Mouse (Mus musculus): ENCODE results near the gene Plcz1. TPM values are rescaled to one million over a fixed set of nuclear protein-coding genes. Genes with fewer than 3 reads are reported as not detected.

Gene Plcz1
- polyA plus RNA-seq (2016; fragmentation: Nextera tagmentation; extraction: Ambion mirVana) = not detected in 2 replicates

DNA sequence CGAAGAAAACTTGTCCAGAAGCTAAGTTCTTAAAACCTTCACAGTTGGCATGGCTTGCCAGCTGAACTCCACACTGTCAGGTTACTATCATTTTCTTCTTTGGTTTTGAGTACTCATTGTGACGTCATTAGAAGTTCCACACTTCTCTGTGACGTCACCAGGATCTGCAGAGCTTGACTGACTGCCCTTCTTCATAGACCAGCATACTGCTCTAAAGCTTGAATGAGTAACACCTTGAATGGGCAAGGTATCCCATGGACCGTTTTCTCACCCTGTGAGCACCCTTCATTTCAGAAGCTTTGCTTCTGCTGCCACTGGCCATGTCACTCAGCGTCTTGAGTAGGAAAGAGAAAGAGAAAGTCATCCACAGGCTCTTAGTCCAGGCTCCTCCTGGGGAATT, at the start of gene Plcz1:
Gene Plcz1 (minus strand): TSS at position 101 of the 400 bp plus-strand sequence.
- 71% methylated on average over 5 of the region's 5 CpGs for WGBS (ENCODE audit: insufficient replicate concordance)
- H3K4me2 ChIP-seq = no peak within 1 kb of the TSS
- no peak within 1 kb of the TSS for H3K4me3 ChIP-seq
- H3K9ac ChIP-seq = no peak within 1 kb of the TSS
- no peaks in the 10 kb centered on the region for H3K27me3 ChIP-seq (replicated peaks)
- H3K27ac ChIP-seq = no peak within 1 kb of the TSS
- H3K9me3 ChIP-seq (replicated peaks) = 0 out of 2 replicates have a peak, but pooled peaks cover 4% of the 10 kb centered on the region
- no peaks in the 10 kb centered on the region for H3K36me3 ChIP-seq
- no peak for ATAC-seq
- no peaks in the 10 kb centered on the region for H3K4me1 ChIP-seq

DNA sequence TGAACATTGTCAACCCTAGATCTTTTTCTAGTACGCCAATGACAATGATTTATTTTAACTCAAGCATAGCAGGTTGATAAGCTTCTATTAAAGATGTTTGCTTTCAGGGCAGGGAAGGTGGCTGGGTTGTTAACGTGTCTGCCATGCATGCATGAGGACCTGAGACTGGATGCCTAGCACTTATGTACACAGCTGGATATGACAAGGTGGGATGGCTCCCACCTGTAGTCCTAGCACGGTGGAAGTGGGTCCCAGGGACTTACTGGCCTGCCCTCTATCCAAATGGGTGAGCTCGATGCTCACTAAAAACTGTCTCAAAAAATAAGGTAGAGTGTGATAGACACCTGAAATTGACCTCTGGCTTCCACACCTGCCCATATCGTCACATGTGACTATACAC, 48.6 kb upstream of the Plcz1 start:
- no peak overlapping the region for H3K27ac ChIP-seq
- WGBS (ENCODE audit: insufficient replicate concordance) = 67% methylated on average over 5 of the region's 5 CpGs
- H3K36me3 ChIP-seq = no peaks in the 10 kb centered on the region
- ATAC-seq = no peak
- H3K9me3 ChIP-seq (replicated peaks) = no peaks in the 10 kb centered on the region
- H3K27me3 ChIP-seq (replicated peaks) = no peaks in the 10 kb centered on the region
- H3K4me1 ChIP-seq = no peaks in the 10 kb centered on the region
- no peak overlapping the region for H3K4me2 ChIP-seq
- H3K9ac ChIP-seq = no peak overlapping the region
- no peak overlapping the region for H3K4me3 ChIP-seq

DNA sequence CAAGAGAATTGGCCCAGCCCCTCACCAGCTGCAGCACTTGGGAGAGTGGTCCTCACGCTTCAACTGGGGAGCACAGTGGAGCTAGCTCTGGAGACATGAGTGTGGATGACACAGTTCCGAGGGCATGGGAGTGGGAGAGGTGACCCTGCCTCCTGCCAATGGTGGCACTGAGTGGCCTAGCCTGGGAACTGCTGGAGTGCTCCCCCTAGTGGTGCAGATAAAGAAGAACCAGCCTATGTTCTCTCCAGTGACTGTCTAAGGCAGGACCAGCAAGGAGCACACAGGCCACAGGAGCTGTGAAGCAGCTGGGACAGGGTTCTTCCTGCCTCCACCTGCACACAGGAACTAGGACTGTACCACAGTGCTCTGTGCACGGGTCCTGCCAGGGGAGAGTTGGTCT, 40.5 kb upstream of the Plcz1 start:
- Histone ChIP-seq H3K4me1 (no peaks in the 10 kb centered on the region), H3K27me3 (replicated peaks) (no peaks in the 10 kb centered on the region), H3K27ac (no peak overlapping the region), H3K4me2 (no peak overlapping the region), H3K9me3 (replicated peaks) (peaks cover 12% of the 10 kb centered on the region; the same call in 1 of the 2 replicates), H3K9ac (no peak overlapping the region), H3K36me3 (no peaks in the 10 kb centered on the region), H3K4me3 (no peak overlapping the region)
- WGBS (ENCODE audit: insufficient replicate concordance) = 63% methylated on average over 3 of the region's 3 CpGs
- peak; percentile 30; the same call in 1 of the 2 replicates for ATAC-seq

DNA sequence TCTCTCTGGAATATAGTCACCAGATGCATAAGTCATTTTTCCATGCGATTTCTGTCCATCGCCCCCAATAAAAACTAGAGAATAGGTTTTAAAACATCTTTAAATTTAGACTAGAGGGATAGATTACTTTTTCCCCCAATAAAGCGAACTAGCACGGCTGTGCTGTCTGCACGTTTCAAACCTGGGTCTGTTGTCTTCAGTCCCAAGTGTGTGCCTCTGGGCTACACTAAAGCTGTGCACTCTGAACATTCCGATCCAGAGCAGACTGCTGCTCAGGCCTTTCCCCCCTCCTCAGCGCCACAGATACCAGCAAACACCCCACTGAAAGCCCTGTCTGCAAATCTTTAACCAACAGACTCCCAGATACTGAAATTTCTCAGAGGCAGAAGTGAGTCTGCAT, 39.7 kb upstream of the Plcz1 start:
- Histone ChIP-seq H3K36me3 (no peaks in the 10 kb centered on the region), H3K27me3 (replicated peaks) (no peaks in the 10 kb centered on the region), H3K9me3 (replicated peaks) (peaks cover 12% of the 10 kb centered on the region; the same call in 1 of the 2 replicates), H3K4me3 (no peak overlapping the region), H3K27ac (no peak overlapping the region), H3K4me1 (no peaks in the 10 kb centered on the region), H3K4me2 (no peak overlapping the region), H3K9ac (no peak overlapping the region)
- no peak for ATAC-seq
- 65% methylated on average over 7 of the region's 7 CpGs for WGBS (ENCODE audit: insufficient replicate concordance)

DNA sequence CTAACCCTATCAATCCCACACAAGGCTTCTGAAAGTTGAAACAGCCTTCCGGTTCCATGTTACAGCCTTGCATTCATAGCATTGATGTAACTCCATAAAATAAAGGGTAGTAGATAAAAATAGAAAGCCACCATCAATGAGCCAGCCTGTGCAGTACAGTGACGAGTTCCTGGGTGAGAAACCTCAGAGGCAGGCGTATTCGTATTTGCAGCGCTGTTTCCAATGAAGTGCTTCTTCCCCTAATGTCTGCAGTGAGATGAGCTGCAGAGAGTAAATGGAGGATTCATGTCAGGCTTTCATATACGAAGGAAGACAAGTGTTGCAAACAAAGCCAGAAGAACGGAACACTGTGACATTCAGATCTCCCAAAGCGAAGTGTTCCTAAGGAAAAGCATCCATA, 27.9 kb upstream of the Plcz1 start:
- H3K36me3 ChIP-seq = no peaks in the 10 kb centered on the region
- WGBS (ENCODE audit: insufficient replicate concordance) = 74% methylated on average over 8 of the region's 8 CpGs
- H3K27ac ChIP-seq = no peak overlapping the region
- H3K9me3 ChIP-seq (replicated peaks) = peaks cover 9% of the 10 kb centered on the region; the same call in 1 of the 2 replicates
- no peak overlapping the region for H3K4me2 ChIP-seq
- no peak for ATAC-seq
- no peak overlapping the region for H3K9ac ChIP-seq
- no peak overlapping the region for H3K4me3 ChIP-seq
- H3K27me3 ChIP-seq (replicated peaks) = no peaks in the 10 kb centered on the region
- no peaks in the 10 kb centered on the region for H3K4me1 ChIP-seq

DNA sequence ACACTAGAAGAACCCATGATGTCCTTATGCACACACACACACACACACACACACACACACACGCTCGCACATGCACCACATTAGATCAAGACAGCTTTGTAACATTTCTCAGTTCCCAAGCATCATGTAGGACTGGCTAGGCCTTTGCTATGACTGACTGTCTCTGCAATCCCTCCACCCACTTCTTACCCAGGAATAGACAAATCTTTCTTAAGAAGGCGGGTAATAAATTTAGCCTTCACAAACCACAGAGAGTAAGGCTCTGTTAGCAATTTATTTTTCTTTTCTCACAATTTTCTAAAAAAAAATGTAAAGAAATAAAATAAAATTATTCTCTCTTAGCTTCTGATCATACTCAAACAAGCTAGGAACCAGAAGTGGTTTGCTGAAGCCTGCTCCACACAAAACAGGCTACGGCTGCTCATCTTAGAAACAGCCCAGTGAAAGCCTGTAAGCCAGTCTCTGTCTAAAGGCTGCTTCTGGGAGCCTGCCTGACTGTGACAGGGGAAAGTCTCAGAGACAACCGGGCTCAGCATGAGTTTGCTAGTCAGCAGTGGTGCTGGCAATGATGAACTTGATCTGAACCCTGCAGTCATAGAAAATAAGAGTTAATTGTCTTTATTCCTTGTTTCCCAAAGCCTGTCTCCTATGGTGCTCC, 13.1 kb upstream of the Plcz1 start:
- H3K36me3 ChIP-seq = no peaks in the 10 kb centered on the region
- 64% methylated on average over 5 of the region's 5 CpGs for WGBS (ENCODE audit: insufficient replicate concordance)
- no peaks in the 10 kb centered on the region for H3K4me1 ChIP-seq
- no peak overlapping the region for H3K27ac ChIP-seq
- H3K9me3 ChIP-seq (replicated peaks) = no peaks in the 10 kb centered on the region
- ATAC-seq = no peak
- H3K27me3 ChIP-seq (replicated peaks) = no peaks in the 10 kb centered on the region
- H3K4me2 ChIP-seq = no peak overlapping the region
- H3K9ac ChIP-seq = no peak overlapping the region
- H3K4me3 ChIP-seq = no peak overlapping the region

DNA sequence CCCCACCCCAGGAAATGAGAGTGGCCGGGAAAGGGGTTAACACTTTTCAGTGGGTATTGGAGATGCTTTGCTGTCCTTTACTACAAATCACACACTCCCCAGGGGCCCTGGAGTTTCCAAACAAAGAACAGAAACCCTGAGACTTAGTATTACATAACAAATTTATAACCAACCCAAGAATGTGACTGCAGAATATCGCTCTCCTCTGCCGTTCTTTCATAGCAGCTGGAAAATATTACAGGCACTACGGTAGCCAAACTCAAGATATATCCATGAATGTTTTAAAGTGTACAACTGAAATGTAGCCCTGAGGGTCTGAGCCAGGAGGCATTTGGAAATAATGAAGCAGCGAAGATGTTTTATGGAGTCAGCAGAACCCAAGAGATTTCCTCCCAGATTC, 10.2 kb upstream of the Plcz1 start:
- H3K9me3 ChIP-seq (replicated peaks) = no peaks in the 10 kb centered on the region
- no peak overlapping the region for H3K27ac ChIP-seq
- no peak overlapping the region for H3K4me2 ChIP-seq
- no peaks in the 10 kb centered on the region for H3K36me3 ChIP-seq
- H3K27me3 ChIP-seq (replicated peaks) = no peaks in the 10 kb centered on the region
- ATAC-seq = no peak
- no peaks in the 10 kb centered on the region for H3K4me1 ChIP-seq
- WGBS (ENCODE audit: insufficient replicate concordance) = 75% methylated on average over 5 of the region's 5 CpGs
- no peak overlapping the region for H3K4me3 ChIP-seq
- no peak overlapping the region for H3K9ac ChIP-seq

DNA sequence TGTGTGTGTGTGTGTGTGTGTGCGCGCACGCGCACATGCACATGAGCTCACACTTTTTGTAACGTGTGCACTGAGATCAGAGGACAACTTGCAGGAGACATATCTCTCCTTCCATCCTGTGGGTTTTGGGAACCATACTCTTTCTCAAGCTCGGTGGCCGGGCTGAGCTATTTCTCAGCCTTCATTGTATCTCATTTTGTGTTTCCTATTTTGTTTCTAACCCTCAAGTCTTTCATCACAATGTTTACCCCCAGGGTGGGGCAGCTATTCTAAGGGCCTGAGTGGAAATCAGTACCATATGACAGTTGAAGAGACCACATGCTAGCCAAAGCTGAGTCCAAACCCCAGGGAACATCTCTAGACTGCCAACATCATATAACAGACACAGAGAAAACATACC, 305 bp downstream of the Plcz1 start, which contains the start of gene Capza3:
Gene Capza3 (plus strand): TSS at position 301 of the 400 bp plus-strand sequence.
- Histone ChIP-seq H3K27me3 (replicated peaks) (no peaks in the 10 kb centered on the region), H3K4me3 (no peak within 1 kb of the TSS), H3K9me3 (replicated peaks) (0 out of 2 replicates have a peak, but pooled peaks cover 4% of the 10 kb centered on the region), H3K9ac (no peak within 1 kb of the TSS), H3K4me1 (no peaks in the 10 kb centered on the region), H3K4me2 (no peak within 1 kb of the TSS), H3K27ac (no peak within 1 kb of the TSS), H3K36me3 (no peaks in the 10 kb centered on the region)
- WGBS (ENCODE audit: insufficient replicate concordance) = 82% methylated on average over 7 of the region's 7 CpGs
- no peak for ATAC-seq

DNA sequence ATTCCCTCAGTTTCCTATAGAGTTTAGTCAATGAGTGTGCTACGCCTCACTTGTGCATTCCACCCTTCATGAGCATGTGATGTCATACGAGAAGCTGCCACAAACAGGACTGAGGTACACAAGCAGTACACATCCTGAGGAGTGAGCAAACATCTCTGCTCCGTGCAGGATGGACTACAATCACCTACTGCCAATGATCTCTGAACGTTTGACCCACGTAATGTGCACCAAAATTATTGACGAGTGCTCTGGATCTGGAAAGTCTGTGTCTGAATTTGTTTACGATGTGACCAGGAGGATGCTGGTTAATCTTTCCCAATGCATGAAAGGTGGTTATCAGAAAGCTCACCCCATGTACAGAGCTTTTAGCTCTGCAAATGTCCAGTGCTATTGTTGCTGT, 16.9 kb downstream of the Plcz1 start:
- Histone ChIP-seq H3K9ac (no peak overlapping the region), H3K4me1 (no peaks in the 10 kb centered on the region), H3K27me3 (replicated peaks) (no peaks in the 10 kb centered on the region), H3K4me3 (no peak overlapping the region), H3K4me2 (no peak overlapping the region), H3K9me3 (replicated peaks) (0 out of 2 replicates have a peak, but pooled peaks cover 3% of the 10 kb centered on the region), H3K27ac (no peak overlapping the region), H3K36me3 (no peaks in the 10 kb centered on the region)
- 68% methylated on average over 7 of the region's 7 CpGs for WGBS (ENCODE audit: insufficient replicate concordance)
- ATAC-seq = no peak

DNA sequence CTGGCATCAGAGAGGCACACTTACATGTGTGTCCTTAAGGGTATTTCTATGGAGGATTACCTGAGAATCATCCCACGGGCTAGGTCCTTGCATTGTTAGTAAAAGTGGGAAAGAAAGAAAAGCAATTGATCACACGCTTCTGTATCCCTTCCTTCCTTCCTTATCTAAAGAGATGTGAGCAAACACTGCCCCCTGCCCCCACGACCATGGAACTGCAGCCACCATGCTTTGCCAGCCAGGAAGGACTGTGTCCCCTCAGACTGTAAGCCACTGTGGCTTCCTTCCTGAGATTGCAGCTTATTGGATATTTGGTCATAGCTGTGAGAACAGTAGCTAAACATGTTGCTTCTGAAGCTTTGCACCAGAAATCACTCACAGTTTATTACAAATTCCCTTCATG, 36.1 kb downstream of the Plcz1 start:
- Histone ChIP-seq H3K4me1 (no peaks in the 10 kb centered on the region), H3K4me2 (no peak overlapping the region), H3K27ac (no peak overlapping the region), H3K9me3 (replicated peaks) (no peaks in the 10 kb centered on the region; the same call in 1 of the 2 replicates), H3K27me3 (replicated peaks) (no peaks in the 10 kb centered on the region), H3K9ac (no peak overlapping the region), H3K4me3 (no peak overlapping the region), H3K36me3 (no peaks in the 10 kb centered on the region)
- no peak for ATAC-seq
- 63% methylated on average over 3 of the region's 3 CpGs for WGBS (ENCODE audit: insufficient replicate concordance)

DNA sequence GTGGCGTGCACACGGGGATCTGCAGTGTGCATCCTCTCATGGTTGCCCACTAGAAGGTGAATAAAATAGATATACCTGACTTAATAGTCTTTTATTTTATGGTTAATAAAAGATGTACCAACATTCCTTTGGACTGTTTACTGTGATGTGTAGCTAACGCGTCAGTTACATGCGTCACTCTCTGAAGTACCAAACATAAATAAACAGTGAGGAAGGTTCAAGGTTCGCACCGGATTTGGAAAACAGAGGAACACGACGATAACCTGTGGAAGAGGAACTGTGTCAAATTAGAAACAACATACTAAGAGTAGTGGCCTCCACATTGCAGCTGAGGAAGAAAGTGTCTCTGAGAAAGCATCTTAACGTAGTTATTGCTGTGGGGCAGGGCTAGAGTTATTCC, 51.7 kb downstream of the Plcz1 start:
- H3K4me2 ChIP-seq = no peak overlapping the region
- no peak for ATAC-seq
- 76% methylated on average over 10 of the region's 10 CpGs for WGBS (ENCODE audit: insufficient replicate concordance)

DNA sequence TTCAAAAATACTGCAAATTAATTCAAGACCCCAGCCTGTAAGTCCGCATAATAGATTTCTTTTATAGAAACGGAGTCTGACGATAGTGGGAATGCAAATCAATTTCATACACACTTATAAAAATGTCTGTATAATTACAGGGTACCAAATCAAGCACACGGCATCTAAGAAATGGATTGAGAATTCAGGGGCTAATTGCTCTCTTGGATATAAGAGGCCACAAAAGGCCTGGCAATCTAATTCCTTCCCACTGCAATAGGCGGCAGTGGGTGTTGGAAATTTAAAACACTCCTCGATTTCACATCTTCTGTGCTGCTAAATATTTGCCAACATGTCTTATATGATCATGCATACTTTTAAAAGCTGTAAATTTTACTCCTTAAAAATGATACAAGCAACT, 52.2 kb downstream of the Plcz1 start:
- H3K4me1 ChIP-seq = no peaks in the 10 kb centered on the region

More for the DNA sequence above, 51.7 kb downstream of the Plcz1 start:
- no peak overlapping the region for H3K9ac ChIP-seq
- no peak overlapping the region for H3K4me3 ChIP-seq
- H3K9me3 ChIP-seq (replicated peaks) = no peaks in the 10 kb centered on the region
- no peaks in the 10 kb centered on the region for H3K36me3 ChIP-seq
- no peaks in the 10 kb centered on the region for H3K4me1 ChIP-seq
- no peak overlapping the region for H3K27ac ChIP-seq
- no peaks in the 10 kb centered on the region for H3K27me3 ChIP-seq (replicated peaks)

DNA sequence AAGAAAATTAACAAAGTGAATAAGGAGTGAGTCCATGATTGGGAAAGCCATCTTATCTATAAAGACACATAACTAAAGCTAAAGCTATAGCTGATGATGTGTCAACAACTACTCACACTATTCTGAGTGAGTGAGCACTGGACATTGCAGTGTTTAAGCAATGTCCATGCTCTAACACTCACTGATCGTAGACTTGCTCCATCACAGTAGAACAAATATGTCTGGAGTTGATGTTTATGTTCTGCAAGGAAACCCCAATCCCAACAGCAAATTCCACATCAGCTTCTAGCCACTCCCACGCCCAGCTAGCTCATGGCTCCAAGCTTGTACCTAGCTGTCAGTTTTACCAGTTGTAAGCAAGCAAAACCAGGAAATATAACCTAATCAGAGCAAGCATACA, 54.7 kb downstream of the Plcz1 start:
- Histone ChIP-seq H3K9me3 (replicated peaks) (no peaks in the 10 kb centered on the region), H3K4me2 (no peak overlapping the region), H3K36me3 (no peaks in the 10 kb centered on the region), H3K4me1 (no peaks in the 10 kb centered on the region), H3K4me3 (no peak overlapping the region), H3K27ac (no peak overlapping the region), H3K9ac (no peak overlapping the region), H3K27me3 (replicated peaks) (no peaks in the 10 kb centered on the region)
- 70% methylated on average over 2 of the region's 2 CpGs for WGBS (ENCODE audit: insufficient replicate concordance)
- no peak for ATAC-seq

More for the DNA sequence above, 52.2 kb downstream of the Plcz1 start:
- no peaks in the 10 kb centered on the region for H3K36me3 ChIP-seq
- H3K27ac ChIP-seq = no peak overlapping the region
- H3K27me3 ChIP-seq (replicated peaks) = no peaks in the 10 kb centered on the region
- no peak overlapping the region for H3K9ac ChIP-seq
- H3K4me2 ChIP-seq = no peak overlapping the region
- WGBS (ENCODE audit: insufficient replicate concordance) = 75% methylated on average over 6 of the region's 6 CpGs
- no peak for ATAC-seq
- no peak overlapping the region for H3K4me3 ChIP-seq
- H3K9me3 ChIP-seq (replicated peaks) = no peaks in the 10 kb centered on the region
